Mouse (Mus musculus) CH12F3 (cell line): ENCODE measurements around the gene Dennd1a.

Source experiments
- in situ Hi-C: fragments of 300-500 bp; cut with MboI; formaldehyde crosslinking; loops from 2 replicates; pipeline ENCODE4 v1.14.3; 2020; ENCODE audit warnings: low sequenced_read_pairs

Gene Dennd1a

DNA sequence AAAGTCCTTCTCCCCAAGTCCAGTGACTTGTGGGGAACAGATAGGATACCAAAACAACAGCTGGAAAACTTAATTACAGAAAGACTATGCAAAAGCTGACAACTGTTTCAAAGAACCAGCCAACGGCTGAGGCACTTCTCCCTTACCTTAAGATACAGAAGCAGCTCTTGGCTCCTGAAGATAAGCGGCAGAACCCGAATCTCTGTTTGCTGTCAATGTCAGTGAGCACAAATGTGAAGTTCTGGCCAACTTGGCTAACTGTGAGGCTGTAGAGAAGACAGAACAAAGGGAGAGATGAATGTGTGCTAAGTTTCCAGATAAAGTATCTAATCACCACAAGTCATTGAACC lies 160.8 kb downstream of the Dennd1a start:
- in situ Hi-C loops: no loop called here

DNA sequence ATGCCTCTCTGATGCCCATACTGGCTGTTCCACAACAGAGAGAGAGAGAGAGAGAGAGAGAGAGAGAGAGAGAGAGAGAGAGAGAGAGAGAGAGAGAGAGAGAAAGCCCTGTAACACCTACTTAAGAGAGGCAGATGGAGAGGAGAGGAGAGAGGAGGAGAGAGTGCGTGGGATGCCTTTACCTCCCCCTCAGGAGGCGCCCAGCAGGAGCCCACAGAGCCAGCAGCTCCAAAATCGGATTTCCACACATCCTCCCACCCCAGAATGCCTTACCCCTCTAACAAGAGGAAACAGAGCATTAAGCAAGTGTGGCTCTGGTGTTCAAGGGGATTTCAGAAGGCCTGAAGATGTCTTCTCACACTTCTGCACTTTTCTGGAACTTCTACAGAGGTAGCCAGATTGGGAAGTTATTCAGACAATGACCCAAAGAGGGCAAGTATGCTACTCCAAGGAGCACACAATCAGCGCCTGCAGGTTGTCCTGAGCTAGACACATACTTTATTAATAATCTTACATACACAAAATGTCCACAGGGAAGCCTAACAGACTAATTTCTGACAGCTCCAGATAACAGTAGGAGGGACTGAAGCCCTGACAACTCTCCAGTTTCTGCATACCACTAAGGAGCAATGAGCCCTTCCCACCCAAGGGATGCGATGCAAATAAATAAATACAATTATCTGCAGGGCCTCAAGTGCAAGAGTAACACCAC lies 161.4 kb downstream of the Dennd1a start:
- in situ Hi-C loops: no loop called here

DNA sequence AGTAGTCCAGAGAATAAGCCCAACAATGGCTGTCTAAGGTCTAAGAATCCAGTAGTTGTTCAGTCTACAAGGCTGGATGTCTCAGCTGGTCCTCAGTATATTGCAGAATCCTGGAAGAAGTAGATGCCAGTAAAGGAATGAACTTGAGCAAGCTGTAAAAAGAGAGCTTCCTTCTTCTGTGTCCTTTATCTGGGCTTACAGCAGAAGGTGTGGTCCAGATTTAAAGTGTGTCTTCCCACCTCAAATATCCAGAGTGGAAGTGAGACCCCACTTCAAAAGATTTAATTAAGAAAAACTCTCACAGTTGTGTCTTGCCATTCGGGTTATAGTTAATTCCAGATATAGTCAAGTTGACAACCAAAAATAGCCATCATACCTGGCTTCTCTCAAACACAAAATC lies 162.5 kb downstream of the Dennd1a start:
- in situ Hi-C loops: no loop called here

DNA sequence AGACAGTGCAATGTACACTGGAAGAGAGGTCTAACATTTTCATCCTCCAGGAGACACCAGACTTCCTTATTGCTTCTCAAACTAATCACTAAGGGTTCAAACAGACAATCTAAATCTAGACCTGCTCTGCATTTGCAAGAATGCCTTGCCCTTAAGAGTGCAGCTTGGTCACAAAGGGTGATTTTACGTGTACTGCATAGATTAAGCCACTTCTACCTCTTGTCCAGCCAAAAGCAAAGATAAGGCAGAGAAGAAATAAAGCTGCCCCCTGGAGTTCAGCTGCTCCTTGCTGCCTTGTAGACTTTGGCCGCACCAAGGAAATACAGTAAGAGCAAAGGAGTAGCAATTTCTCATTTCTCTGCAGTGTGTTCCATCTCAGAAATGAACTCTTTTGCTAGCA lies 172.2 kb downstream of the Dennd1a start:
- in situ Hi-C loops: no loop called here

DNA sequence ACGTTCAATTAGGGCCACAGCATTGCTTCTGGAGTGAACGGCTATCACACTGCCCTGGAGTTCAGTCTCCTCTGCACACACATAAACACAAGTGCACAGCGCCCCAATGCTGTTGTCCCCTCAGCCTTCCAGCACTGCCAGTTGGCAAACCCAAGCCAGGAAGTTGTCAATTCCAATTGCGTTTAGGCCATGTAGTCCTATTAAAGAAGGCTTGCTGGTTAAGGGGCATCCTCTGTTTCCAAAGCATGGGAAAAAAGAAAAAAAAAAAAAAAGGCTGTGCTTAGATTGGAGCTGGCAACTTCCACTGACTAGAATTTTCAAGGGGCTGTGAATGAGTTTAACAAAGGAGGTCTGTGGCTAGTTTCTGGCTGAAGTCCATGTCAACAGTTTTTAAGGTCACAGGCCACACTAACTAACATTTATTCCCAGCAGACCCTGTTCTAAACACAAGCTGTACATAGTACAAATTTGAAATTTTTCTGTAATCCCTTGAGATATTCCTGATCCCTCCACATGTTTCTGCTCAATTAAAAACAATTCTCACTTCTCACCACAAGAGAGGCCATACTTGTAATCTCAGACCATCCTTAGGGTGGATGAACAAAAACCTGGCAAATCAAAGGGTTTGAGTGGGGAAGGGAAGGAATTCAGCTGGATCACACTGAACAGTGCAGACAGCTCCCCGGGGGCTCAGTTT lies 175.4 kb downstream of the Dennd1a start:
- in situ Hi-C loops: no loop called here

DNA sequence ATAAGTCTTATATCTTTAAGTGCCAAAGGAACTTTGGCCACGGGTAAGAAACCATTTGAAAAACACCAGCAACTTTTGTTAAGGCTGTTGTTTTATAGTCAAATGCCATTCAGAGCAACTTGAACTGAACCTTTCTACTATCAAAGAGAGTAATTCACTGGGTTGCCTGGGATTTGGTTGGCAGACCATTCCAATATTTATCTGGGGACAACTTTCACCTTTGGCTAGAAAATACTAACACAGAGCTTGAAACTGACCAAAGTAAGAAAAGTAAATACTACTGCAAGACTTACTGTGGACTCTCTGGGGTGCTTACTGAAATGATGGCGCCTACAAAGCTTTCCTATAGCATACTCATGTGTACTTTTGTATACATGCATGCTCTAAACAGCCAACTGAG lies 178.6 kb downstream of the Dennd1a start:
- in situ Hi-C loops: no loop called here

DNA sequence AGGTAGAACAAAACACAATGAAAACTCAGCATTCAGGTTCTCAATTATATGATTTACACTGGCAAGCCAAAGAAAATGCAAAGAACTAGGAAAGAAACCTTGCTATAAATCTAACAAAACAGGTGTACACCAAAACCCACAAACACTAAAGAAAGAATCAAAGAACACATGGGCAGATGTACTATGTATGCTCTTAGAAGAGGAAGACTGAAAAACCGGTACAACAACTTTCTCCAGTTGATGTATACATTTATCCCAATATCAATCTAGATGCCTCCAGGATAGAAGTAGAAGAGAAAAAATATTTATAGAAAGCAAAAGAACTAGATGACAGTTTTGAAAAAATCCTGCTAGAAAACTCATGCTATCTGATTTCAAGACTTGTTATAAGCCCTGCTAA lies 184.5 kb downstream of the Dennd1a start:
- in situ Hi-C loops: no loop called here

DNA sequence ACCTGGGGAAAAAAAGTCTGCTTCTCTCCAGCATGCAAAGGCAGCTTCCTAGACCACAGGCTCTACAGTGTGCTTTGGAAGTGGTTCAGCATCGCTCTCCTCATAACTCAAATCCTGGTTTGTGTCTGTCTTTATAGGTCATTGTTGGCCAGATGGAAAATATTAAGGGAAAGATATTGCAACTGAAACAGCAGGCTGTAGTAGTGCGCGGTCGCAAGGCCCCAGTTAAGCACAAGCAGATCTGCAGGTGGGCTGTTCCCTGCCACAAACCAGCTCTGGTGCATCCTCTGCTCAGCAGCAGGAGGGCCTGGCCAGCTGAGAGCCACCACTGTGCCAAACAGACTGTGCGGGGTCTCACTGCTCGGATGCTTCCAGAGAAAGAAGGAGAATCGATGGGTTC lies 186.9 kb downstream of the Dennd1a start:
- in situ Hi-C loops: no loop called here

DNA sequence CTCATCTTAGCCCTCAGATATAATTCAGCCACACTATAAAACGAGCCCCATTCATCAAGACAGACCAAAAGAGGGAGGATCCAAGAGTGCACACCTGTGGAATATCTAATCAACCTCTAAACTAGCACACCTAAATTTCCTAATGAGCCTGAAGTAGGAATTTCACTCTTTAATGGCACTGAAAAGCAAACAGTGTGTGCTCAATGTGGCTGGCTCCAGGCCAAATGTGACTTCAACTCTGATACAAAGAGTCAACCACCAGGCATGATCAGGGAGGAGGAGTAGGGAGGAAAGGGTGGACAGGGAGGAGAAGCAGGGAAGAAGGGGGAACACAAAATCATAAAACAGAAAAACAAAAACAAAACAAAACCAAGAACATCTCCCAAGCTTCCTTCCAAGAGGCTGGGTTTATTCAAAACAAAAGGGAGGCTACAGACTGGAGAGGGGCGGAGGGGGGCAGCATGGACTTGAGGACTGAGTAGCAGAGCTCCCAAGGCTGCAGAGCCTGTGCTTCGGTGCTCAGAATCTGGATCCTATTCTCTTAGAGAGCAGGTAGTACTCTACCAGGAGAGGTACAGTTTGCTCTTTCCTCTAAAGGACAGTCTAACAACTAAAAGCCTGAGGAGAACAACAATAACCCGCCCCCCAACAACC lies 187.9 kb downstream of the Dennd1a start:
- in situ Hi-C loops: no loop called here

DNA sequence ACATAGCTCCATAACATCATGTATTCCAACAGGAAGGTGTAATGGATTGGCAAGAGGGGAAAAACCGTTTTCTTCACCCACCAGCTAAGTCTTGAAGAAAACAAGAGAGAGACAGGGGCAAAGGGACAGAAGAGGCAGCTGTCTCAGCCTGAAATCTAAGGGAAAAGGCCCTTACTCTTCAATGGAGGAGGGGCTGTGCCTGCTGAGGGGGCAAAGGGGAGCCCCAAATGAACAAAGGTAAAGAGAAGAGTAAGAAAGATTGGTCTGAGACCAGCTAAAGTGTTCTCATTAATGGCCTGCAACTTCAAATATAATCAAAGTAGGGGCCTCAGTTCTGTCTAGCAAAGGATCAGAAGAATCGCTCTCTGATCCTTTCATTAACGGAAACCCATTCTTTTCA lies 189.7 kb downstream of the Dennd1a start:
- in situ Hi-C loops: no loop called here

DNA sequence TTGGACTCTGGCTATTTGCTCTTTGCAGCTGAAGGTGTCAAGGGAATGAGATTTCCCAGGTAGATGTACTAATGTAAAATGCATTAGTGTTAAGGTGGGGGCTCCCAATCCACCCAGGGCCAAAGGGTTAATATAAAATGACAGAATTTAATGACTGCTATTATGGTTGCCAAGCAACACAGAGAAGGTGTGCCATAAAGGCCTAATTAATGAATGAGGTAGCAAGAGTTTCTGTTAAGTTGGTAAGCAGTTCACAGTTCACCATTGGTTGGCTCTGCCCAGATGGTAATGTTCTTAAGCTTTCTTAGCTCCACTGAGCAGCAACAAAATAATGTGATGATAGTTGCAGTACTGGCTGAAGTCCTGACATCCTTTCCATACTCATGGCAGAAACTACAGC lies 190.9 kb downstream of the Dennd1a start:
- in situ Hi-C loops: no loop called here

DNA sequence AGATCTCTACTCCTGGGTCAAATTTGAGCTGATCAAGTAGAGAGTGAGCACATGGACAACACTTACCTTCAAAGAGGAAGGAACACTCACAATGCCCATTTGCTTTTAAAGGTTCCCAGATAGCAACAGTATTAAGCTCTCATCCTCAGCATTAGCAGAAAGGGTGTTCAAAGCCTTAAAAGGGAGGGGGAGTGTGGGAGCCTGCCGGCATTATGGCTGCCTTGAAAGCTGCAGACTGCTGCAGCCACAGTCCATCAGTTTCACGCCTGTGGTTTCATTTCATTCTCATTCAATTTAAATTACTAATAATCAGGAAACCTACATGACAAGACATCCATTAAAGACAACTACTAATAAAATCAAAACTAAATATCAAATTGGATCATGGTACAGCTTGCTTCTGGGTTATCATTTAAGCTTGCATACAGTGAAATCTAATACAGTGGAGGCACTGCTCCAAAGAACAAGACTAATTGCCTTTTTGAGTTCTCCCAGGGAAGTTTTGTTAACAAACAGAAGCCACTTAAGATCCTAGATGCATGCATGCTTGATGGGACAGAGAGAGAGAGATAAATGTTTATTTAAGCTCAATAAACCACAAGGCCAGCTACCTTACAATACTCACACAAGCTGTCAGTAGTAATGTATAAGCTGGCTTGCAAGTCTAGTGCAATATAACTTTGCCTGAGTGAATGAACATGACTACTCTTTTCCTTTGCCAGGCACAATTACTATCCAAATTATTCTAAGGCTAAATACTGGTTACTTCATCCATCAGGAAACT lies 192.6 kb downstream of the Dennd1a start:
- in situ Hi-C loops: no loop called here

DNA sequence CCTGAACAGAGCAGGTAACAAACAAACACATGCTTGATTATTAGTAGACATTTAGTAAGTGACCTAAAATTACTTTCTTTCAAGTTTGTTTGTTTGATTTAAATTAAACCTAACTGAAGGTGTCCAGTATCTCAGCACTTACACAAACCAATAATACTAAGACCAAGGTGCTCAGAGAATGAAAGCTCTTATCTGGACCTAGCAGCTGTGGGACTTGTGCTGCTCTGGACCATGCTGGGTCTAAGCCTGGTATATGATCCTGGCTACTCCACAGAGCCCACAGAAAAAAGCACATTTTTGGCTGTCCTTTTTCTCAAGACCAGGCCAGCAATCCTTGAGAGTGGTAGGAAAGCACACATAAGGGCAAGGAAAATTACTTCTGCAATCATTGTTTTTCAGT lies 193.2 kb downstream of the Dennd1a start:
- in situ Hi-C loops: no loop called here

DNA sequence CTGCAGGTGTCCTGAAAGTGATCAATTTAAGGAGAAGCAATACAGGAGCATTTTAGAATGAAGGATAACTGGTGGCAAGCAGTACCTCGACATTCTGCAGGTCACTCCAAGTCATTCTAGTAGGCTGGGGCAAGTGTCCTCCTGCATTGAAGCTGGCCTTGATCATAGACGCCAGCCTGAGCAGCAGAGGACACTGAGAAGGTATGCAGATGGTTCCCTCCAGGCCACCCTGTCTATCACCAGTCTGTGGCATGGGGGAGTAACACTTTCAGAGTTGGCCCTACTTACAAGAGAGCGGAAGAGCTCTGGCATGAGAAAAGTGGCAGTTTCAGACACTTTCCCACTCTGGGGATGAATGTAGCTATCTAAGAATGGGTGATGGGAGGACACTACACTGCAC lies 193.9 kb downstream of the Dennd1a start:
- in situ Hi-C loops: no loop called here

DNA sequence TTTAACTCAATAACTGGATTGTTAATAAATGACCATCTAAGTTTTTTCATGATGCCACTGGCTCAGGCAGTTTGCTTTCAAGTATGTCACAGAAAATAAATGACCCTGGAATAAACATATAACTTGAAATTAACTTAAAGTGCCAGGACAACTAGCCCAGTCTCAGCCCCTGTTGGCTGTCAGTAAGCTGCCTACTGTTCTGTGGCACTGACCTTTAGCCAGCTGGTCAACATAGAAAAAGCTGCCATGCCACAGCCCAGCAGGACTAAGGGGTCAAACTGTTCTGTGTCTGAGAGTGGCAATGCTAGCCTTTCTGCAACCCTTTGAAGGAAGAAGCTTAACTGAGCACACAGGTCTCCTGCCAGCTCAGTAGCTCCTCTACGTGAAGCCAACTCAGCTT lies 198.8 kb downstream of the Dennd1a start:
- in situ Hi-C loops: no loop called here

DNA sequence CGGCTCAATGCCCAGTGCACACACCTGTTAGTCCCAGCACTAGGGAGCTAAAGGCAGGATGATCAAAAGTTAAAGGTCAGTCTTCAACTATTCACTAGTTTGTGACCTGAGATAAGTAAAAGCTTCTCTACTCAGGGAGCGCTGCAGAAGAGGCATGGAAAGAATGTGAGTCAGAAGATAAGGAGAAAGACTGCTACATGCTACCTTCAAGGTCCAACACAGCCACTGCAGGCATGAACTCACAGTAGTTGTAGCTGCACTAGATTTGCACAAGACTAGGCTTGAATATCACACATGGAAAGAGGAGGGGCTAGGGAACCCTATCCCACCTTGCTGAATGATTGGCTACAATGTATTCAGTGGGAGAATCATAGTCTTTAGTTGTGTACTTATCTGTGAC lies 202.1 kb downstream of the Dennd1a start:
- in situ Hi-C loops: no loop called here

DNA sequence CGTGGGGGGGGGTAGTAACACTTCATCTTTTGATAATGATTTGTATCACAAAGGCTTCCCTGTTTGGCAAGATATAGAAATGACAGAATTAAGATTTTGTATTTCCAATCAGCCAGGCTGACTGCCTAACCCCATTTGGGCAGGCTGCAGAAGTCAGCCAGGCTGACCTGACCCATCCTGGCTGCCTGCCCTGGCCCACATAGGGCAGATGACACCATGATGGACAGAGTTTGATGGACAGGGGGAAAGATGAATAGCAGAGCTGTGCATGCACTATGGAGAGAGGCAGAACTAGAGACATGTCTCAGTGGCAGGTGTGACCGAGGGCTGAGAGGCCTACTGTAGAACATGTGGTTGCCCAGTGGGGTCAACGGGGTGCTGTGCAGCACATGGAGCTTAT lies 203.9 kb downstream of the Dennd1a start:
- in situ Hi-C loops: no loop called here

DNA sequence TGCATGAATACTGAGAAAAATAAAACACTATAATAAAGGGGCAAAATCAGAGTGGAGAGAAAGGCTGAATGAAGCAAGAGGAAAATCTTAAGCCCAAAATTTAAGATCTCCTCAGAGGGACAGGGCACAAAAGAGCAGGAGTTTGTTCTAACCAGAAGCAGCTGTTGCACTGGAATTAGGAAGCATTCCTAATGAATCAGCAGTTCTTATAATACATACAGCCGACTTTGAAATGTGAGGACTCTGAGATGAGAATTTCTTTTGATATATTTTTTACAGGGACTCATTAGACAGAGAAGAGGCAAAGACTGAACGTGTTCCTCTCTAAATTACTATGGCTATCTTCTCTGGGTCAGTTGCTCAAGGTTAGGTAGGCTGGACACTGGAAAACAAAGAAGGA lies 212.7 kb downstream of the Dennd1a start:
- in situ Hi-C loops: no loop called here

DNA sequence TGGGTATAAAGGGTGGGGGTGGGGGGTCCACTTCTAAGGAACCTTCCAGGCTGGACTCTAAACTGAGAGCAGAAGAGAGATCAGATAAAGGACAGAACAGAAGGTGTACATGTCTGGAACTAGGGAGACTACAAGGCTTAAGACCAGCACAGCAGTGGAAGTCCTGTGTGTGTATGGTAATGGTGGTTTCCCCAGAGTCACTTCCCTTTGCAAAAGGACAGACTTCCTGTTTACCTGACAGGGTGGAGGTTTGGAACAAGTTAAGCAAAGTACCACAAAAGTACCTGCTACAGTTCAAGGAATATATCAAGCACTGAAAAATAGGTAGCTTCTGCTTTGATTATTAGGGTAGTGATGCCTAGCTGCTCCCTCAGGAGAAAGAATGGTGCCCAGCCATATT lies 215.1 kb downstream of the Dennd1a start:
- in situ Hi-C loops: no loop called here

DNA sequence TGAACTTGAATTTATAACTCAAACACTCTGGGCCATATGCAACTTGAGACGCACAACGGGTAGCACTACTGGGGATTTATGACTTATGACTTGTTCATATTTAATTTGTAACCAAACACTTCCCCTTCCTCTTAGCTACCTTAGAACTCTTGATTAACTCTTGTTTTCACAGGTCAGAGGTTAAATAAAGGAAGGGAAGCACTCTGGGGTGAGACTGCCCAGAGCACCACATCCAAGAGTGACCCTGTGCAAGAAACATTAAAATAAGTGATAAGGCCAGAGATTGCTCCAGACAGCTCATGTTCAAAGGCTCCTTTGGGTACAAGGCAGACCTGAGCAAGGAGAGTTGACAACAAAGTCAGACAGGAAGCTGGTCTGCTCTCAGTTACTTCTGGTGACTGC lies 219.0 kb downstream of the Dennd1a start:
- in situ Hi-C loops: no loop called here

DNA sequence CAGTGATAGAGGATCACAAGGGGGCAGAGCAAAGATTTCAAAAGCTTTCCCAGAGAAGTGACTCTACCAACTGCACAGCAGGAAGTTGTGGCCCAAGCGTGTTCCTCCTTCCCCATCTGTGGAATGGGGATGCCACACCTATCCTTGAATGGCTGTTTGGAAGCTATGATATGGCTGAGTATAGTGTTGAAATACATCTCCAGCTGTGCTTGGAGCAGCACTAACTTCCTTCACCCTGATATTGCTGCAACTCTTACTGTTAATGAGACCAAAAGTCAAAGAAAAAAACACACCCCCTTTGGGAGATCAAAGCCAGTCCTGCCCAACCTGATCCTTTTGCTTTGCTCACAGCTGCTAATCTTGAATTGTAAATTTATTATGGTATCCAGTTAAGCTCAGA lies 221.3 kb downstream of the Dennd1a start:
- in situ Hi-C loops: no loop called here

DNA sequence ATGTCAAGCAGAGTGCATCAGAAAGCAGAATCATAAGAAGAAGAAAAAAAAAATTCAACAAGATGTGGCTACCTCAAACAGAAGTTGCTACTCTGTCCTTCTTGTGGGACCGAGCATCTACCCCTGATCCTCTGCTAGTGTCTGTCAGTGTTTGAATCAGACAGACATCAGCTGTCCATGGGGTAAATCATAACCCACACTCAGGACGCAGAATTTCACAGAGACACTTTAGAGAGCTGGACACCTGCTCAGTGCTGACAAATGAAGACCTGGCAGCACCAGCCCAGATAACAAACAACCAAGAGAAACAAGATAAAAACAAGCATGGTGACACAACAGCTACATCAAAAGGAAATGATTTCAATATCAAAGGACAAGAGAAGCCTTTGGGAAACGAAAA lies 222.9 kb downstream of the Dennd1a start:
- in situ Hi-C loops: no loop called here
